Mouse (Mus musculus): ENCODE data around the gene Ttc39d.

DNA sequence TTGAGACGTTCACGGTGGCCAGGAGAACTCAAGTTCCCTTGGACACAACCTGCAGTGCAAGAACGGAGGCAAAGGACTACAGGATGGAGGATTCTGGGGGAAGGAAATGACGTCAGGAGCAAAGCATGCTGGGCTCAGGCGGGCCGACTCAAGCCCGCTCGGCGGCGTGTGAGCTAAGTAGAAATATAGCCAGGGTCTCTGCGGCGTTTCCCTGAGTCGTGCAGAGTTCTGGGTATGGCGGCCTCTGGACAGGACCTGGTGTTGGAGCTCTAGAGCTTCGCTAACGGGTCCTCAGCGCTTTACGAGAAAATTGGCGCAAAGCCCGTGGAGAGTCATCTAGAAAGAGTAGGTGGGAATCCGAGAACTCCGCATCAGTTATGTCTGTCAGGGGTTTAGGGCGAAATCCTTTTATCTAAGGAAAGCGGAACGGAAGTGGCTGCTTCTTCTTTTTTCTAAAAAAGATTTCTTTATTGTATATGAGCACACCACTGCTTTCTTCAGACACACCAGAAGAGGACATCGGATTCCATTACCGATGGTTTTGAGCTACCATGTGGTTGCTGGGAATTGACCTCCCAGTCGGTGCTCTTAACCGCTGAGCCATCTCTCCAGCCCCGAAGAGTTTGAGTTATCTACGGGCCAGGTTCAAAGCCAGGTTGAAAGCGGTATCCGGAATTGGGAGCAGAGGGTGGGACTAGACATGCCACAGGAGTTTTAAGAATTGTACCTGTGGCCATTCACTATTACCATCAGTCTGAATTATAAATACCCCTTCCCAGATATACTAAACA is 17.3 kb downstream of the Ttc39d start, which contains the start of gene Gemin6:
- TF ChIP-seq POLR2A (IDR thresholded peaks at IDR 0.05; ENCODE audit: low read depth, low read length) = peak; percentile 99
- TF ChIP-seq CTCF (conservative IDR thresholded peaks at IDR 0.05 in 1 of 2, IDR thresholded peaks at IDR 0.05 in 1 of 2; ENCODE audit: low read depth in 2 of 2, low read length in 2 of 2) = no peak

All from CH12.LX (cell line).